Mouse (Mus musculus) c-Kit-negative CD71-positive TER-119-positive erythroid progenitor cells, embryonic 14.5 days (primary cell): ENCODE measurements around the gene Cdc20b.

ENCODE experiments used
- DNase-seq: peaks from one replicate; pipeline ENCODE4 v3.0.0-alpha.2; 2013; ENCODE audit warnings: low read depth, low spot score

Gene Cdc20b

GRCm38 (mm10) chr13:113023274-113024143, 11.4 kb upstream of the Cdc20b start:
- DNase-seq: no peak

- DNase-seq: no peak
These were observed 3.6 kb upstream of the Cdc20b start for GRCm38 (mm10) chr13:113031351-113031750.

DNA sequence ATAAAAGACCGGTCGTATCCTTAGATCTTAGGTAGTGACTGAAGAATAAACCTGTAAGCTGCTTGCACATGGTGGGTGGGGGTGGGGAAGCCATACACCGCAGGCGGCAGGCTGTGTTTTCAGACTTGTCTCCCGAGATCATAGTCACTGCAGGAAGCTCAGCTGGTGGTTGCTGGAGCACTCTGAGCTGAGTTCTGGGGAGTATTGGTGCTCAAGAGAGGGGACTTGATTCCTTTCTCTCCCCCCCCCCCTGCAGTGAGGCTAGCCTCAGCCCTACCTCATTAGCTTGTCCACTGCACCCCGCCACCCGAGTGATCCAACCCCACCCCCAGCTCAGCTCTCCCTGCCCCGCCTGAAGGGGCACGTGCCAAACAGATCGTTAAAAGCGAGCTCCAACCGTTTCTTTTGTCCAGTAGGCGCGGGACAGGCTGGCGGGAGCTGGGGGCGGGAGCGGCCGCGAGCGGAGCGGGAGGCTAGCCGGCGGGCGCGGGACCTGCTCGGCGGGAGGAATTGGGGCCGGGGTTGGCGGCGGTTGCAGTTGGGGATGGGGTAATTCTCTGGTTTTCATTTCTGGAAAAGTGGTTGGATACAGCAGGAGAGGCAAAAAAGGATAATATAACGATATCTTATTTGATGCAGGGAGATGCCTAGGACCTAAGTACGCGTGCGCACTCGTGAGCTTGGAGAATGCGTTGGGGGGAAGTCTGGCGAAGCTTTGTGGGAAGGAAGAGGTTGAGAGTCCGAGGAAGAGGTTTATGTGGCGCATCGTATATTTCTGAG, 2.9 kb upstream of the Cdc20b start:
- DNase-seq: no peak

GRCm38 (mm10) chr13:113032831-113033230, 2.1 kb upstream of the Cdc20b start:
- no peak for DNase-seq

DNA sequence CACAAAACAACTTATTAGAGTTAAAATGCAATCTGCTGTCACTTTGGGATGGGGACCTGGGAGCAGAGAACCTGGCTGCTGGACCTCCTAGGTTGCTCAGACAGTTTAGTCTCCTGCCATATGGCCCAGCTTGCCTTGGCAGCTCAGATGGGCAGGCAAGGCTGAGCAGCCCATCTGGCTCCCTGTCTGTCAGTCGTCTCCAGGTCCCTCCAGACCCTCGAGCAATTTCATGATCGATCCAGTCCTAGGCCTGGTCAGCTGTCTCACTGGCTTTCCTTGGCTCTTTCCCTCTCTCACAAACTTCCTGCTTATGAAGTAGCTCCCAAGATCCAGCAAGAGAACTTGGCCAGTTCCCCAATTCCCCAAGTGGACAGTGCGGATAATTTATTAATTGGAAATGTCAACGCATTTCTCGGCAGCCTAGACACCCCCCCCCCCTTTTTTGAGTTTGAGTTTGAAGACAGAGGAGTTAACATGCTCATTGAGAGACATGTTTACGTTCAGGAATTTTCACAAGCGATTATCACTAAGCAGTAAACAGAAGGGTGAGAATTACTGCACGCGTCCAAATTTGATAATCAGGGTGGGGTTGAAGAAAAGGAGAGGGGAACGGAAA, 532 bp upstream of the Cdc20b start:
- no peak for DNase-seq

GRCm38 (mm10) chr13:113035852-113036251, 941 bp downstream of the Cdc20b start:
- peak; percentile 65 for DNase-seq

DNA sequence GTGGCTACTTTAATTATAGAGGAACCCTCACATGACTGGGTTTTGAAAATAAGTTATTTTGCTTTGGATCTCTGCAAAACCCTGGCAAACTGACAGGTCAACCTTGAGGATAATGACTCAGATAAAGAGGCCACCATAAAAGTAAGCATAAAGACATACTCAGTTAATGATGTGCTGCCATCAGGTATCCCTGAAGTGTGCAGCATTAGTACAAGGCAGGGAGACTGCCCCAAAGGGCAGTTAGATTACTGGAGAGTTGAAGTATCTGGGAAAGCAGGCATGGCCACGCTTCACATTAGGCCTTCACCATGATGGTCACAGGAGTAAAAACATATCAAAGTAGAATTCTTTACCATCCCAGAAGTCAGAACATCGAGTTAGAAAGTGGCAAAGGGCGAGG, 10.0 kb downstream of the Cdc20b start:
- DNase-seq: no peak

GRCm38 (mm10) chr13:113045458-113046110, 10.7 kb downstream of the Cdc20b start:
- no peak for DNase-seq

- DNase-seq: no peak
These were observed 11.4 kb downstream of the Cdc20b start, which contains the start of gene Gpx8 for GRCm38 (mm10) chr13:113046211-113046883. Gene Gpx8 (minus strand): TSS chr13:113046410.

DNA sequence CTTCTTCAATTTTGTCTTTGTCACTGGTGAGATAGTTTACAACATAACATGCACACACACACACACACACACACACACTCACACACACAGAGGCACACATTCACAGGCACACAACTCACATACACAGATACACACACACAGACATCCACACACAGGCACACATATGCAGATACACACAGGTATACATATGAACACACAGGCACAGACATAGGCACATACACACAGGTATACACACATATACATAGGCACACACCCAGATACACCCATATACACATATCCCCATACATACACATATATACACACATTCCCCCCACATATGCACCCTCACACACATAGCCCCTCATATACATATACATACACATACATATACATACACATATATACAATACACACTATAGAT, 12.1 kb downstream of the Cdc20b start:
- DNase-seq: no peak

DNA sequence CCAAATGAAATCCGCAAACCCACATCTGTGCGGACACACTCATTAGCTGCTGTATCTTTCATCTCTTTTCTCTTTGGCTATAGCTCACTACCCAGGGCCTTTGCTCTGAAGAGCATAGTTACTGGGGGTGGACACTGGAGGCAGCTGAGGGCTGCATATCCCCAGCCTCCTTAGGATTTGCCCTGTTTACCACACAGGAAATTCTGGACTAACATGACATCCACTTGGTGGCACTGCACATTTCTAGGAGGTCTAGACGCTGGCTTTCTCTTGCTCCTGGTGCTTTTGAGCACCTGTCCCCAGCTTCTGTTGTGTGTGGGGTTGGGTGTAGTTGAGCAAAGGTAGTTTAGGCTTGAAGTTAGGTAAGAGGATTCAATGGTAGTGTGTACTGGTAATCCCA, 12.7 kb downstream of the Cdc20b start:
- DNase-seq: no peak

DNA sequence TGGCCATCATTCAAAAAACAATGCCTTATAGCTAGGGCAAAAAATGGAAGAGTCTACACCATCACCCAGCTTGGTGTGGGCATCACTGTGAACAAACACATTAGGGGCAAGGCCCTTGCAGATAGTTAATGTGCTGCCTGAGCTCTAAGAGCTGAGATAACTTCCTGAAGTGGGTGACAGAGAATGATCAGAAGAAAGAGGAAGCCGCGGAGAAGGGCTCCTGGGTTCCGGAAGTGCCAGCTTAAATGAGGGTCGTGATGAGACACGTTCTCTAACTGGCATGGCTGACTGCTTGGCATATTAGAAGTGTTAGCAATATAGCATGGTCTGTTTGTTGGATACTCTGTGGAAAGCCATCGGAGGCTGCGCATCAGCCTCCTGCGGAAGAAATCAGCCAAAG, 19.3 kb downstream of the Cdc20b start:
- DNase-seq: no peak

DNA sequence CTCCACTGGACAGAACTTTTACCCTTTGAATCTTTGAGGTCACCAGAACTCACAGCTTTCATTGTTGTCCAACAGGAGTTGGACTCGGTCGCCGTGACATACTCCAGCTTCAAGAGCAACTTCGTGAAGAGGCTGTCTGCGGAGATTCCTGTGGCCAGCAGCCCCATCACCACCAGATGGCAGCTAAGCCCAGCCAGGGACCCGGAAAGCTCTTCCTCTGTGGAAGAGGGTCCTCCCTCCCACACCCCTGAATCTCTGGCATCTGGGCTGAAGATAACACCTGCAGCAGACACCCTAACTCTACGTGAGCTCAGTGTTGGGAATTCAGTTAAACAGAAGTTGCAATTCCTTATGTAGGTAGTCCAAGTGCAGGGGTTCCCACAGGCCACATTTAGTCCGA, 20.9 kb downstream of the Cdc20b start:
- DNase-seq: no peak

GRCm38 (mm10) chr13:113061746-113062145, 26.8 kb downstream of the Cdc20b start:
- DNase-seq: no peak

GRCm38 (mm10) chr13:113064542-113064941, 29.6 kb downstream of the Cdc20b start:
- no peak for DNase-seq

DNA sequence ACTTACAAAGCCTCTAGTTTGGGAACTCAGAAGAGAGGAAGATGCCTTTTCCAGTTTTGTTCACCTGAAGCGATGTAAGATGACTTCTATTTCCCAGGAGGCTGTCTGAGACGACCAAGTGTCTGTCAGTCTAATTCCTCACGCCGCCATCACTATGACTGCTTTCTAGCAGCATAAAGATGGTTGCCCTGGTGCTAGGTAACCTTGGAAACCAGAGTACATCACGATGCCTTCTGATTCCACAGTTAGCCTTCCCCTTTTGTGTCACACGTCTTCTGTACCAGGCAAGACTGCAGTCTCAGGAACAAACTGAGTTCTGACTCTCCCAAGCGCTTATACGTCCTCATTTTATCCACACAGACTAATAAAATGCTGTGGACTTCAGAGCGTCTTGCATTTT, 44.1 kb downstream of the Cdc20b start:
- DNase-seq: no peak

DNA sequence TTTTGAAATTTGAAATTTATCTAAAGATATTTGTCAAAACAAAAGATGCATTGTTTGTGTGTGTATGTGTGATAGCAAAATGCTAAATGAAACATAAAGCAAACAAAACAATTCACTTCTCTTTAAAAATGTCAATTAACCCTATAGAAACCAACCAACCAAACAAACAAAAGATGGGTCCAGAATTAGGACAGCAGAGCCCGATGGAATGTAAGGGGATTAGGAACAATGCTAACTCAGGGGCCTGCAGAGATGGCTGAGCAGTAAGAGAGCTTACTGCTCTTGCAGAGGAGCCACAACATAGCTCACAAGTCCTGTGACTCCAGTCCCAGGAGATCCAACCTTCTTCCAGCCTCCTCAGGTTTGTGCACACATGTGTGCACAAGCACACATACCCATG, 47.2 kb downstream of the Cdc20b start:
- DNase-seq: no peak

DNA sequence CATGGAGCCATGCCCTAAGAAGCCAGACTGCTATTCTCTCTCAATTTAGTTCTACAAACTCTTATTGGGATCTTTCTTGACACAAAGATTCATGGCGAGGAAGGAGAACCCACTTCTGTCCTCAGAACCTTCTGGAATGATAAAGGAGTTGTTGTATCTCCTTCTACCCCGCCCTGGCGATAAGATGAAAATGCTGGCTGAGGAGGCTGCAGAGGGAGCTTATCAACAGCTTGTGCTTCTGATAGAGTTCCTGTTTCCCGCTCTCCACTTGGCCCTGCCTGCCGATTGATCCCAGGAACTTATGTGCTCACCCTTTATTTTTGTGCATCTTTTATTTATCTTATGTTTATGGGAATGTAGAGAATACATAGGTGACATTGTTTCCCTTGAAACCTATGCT, 49.8 kb downstream of the Cdc20b start:
- DNase-seq: no peak

DNA sequence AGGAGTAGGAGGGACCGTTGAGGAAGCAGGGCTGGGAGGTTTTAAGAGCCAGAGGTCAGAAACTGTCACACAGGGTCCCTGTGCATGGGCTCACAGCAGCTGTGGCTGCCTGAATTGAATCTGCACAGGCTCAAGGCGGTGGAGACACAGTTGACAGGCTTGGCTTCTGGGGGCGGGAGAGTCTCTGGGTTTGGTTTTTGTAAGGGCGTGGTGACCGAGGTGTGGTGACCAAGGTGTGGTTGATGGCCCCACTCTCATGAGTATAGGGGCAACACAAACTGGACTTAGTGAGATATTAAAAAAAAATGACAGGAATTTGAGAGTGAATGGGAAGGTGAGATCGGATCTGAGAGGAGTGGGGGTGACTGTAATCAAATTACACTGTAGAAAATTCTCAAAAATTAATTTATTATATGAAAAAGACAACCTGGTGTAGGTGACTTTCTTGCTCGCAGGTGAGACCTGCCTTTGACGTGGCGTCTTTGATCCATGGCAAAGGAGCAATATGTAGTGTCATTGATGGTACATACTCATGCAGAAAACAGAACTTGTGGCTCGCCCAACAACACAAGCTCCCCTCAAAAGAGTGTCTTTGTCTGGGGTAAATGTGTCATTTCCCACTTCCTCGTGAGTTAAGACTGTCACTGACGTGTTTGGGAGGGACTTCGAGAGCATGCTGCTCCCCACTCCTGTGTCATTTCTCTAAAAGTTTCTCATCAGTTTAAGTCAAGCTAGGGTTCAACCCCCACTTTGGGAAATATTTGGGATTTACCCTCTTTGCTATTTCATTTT, 52.5 kb downstream of the Cdc20b start:
- DNase-seq: no peak

GRCm38 (mm10) chr13:113090489-113090888, 55.6 kb downstream of the Cdc20b start:
- DNase-seq: no peak
